Mouse (Mus musculus) limb, embryonic 11.5 days (tissue): ENCODE data around the gene Atp10a. TPM values are rescaled to one million over a fixed set of nuclear protein-coding genes. Genes with fewer than 3 reads are reported as not detected.
A peak's percentile ranks its signal among the peaks of the same experiment; 100 is the strongest.

Experiments used
- ATAC-seq: fragments of 200-750 bp; cut with Nextera tagmentation; 2 replicates; pipeline ENCODE4 v1.8.0; 2017; ENCODE audit warnings: low read depth; ENCODE audit not compliant: insufficient number of reproducible peaks, low FRiP score, low TSS enrichment
- DNase-seq: peaks from one replicate; pipeline ENCODE4 v3.0.0-alpha.2; 2015; ENCODE audit warnings: low spot score
- H3K27ac ChIP-seq: fragments of 300-500 bp; sonication (generic); replicated peaks from 2 replicates; pipeline ENCODE4 v1.5.1; 2014; ENCODE audit warnings: low read depth, mild to moderate bottlenecking, low read length
- H3K27me3 ChIP-seq: fragments of 300-500 bp; sonication (generic); 2 replicates; pipeline ENCODE4 v1.6.1; 2014; ENCODE audit warnings: mild to moderate bottlenecking, low read length, mixed read lengths; ENCODE audit not compliant: control insufficient read depth, insufficient read depth
- H3K36me3 ChIP-seq: fragments of 300-500 bp; sonication (generic); 2 replicates; pipeline ENCODE4 v1.6.1; 2014; ENCODE audit warnings: mild to moderate bottlenecking, low read length, moderate library complexity, mixed read lengths; ENCODE audit not compliant: control insufficient read depth, insufficient read depth
- H3K4me1 ChIP-seq: fragments of 300-500 bp; sonication (generic); 2 replicates; pipeline ENCODE4 v1.6.1; 2014; ENCODE audit warnings: low read length, mixed read lengths; ENCODE audit not compliant: control insufficient read depth, insufficient read depth
- H3K4me2 ChIP-seq: fragments of 300-500 bp; sonication (generic); 2 replicates; pipeline ENCODE4 v1.6.1; 2014; ENCODE audit warnings: low read depth, mild to moderate bottlenecking, moderate library complexity; ENCODE audit not compliant: severe bottlenecking
- H3K4me3 ChIP-seq: fragments of 300-500 bp; sonication (generic); 2 replicates; pipeline ENCODE4 v1.5.1; 2014; ENCODE audit warnings: low read depth, low read length
- H3K9ac ChIP-seq: fragments of 300-500 bp; sonication (generic); 2 replicates; pipeline ENCODE4 v1.6.1; 2014; ENCODE audit warnings: mild to moderate bottlenecking, low read length
- H3K9me3 ChIP-seq: fragments of 300-500 bp; sonication (generic); 2 replicates; pipeline ENCODE4 v1.6.1; 2016; ENCODE audit warnings: low read length; ENCODE audit not compliant: control insufficient read depth
- WGBS: fragments of 180-500 bp; shearing (Covaris S2); extraction: QIAGEN DNeasy Blood & Tissue Kit; methylation state at CpG from one replicate; pipeline ENCODE4 v1.1.7; 2014; 5-methylcytosine and 5-hydroxymethylcytosine counted together
- polyA plus RNA-seq: library from polyadenylated mRNA; unstranded; fragments of >200 nt; fragmentation: Nextera tagmentation; extraction: Ambion mirVana; gene quantifications from 2 replicates; pipeline ENCODE4 v1.2.1, GENCODE M21; 2014

Gene Atp10a
- polyA plus RNA-seq, 1 experiment from 2014 or later = 1.3 TPM

DNA sequence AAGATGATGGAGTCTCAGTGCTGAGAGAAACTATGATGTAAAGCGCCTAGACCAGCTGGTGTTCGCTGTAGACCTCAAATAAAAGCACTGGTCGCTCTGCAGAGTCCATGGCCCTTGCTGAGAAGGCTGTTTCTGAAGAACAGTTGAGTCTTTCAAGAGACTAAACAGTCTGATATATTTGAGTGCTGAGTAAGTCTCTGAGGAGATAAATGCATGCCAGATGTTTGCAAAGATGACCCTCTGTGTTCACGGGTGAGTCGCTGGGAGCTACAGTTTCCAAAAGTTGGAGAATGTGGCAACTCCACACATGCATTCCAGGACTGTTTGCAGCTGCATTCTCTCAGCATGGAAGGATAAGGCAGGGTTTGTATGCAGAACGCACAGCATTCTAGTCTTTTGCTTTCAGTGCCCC is 77.5 kb downstream of the Atp10a start:
- no peak overlapping the region for H3K4me3 ChIP-seq
- no peaks in the 10 kb centered on the region for H3K9me3 ChIP-seq
- no peaks in the 10 kb centered on the region for H3K27me3 ChIP-seq
- no peaks in the 10 kb centered on the region for H3K4me1 ChIP-seq
- H3K36me3 ChIP-seq = no peaks in the 10 kb centered on the region
- no peak overlapping the region for H3K27ac ChIP-seq
- H3K9ac ChIP-seq = no peak overlapping the region
- WGBS = 47% methylated on average over 6 of the region's 6 CpGs
- DNase-seq (no peak), ATAC-seq (0 out of 2 replicates have a peak, but pooled peaks have one; percentile 20)
- no peak overlapping the region for H3K4me2 ChIP-seq

DNA sequence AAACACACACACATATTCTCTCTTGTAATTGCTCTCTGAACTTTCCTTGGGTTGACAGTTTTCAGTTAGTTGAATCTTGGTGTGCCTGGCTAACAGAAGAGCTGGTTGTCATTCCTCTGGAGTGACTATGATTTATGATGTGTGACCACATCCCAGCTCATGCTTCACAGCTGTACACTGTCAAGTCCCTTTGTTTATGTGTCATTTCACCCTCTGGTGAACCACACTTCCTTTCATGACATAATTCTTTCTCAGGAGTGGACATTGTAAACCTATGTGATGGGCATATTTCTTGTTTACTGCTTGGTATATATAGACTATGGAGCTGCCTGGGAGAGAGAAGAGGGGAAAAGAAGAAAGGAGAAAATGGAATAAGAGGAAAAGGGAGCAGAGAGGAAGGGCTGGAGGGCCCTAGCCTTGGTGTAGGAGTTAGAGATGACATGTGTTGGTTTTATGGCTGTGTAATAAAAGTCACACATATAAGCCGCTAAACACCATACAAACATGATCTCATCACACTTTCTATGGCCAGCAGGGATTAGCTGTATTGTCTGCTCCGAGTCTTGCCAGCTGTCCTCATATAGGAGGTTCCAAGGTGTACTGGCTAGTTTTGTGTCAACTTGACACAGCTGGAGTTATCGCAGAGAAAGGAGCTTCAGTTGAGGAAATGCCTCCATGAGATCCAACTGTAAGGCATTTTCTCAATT is 81.0 kb downstream of the Atp10a start:
- Histone ChIP-seq H3K27ac (no peak overlapping the region), H3K4me1 (no peaks in the 10 kb centered on the region), H3K36me3 (no peaks in the 10 kb centered on the region), H3K4me3 (no peak overlapping the region), H3K27me3 (no peaks in the 10 kb centered on the region), H3K4me2 (no peak overlapping the region), H3K9me3 (no peaks in the 10 kb centered on the region), H3K9ac (no peak overlapping the region)
- ATAC-seq (no peak), DNase-seq (no peak)
- 64% methylated on average over 3 of the region's 3 CpGs for WGBS

DNA sequence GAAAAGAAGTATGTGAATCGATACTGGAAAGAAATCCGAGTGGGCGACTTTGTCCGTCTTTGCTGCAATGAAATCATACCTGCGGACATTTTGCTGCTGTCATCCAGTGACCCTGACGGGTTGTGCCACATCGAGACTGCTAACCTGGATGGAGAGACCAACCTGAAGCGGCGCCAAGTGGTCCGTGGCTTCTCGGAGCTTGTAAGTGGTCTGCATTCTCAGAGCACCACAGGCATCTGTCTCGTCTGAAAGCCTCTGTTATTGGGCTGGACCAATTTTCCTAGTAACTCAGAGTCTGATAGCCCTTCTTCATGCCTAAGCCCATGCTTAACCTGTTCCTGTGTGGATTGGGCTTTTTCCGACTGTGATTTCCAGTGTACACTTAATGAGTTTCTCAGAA is 84.2 kb downstream of the Atp10a start:
- no peak overlapping the region for H3K27ac ChIP-seq
- H3K27me3 ChIP-seq = no peaks in the 10 kb centered on the region
- H3K9me3 ChIP-seq = no peaks in the 10 kb centered on the region
- H3K4me3 ChIP-seq = no peak overlapping the region
- no peak for DNase-seq
- H3K4me1 ChIP-seq = no peaks in the 10 kb centered on the region
- no peaks in the 10 kb centered on the region for H3K36me3 ChIP-seq
- WGBS = 91% methylated on average over 13 of the region's 13 CpGs
- no peak overlapping the region for H3K9ac ChIP-seq
- H3K4me2 ChIP-seq = no peak overlapping the region
- ATAC-seq = no peak

DNA sequence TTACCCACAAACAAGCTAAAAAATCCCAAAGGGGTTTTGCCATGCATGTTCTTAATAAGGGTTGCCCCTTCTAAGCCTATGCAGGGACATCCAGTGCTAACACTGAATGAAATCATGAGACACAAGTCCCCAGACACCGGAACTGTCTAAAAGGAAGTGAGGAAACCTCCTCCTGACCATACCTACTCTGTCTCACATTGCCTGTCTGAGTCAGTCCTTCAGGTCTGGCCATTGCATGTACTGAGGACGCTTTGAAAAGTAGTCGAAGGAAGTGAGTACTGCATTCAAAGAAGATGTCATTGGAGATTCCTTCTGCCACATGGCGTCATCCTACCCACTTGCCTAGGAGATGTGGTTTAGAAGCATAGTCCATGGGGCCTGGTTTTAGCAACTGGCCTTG is 84.9 kb downstream of the Atp10a start:
- no peaks in the 10 kb centered on the region for H3K27me3 ChIP-seq
- no peaks in the 10 kb centered on the region for H3K9me3 ChIP-seq
- no peak for DNase-seq
- no peaks in the 10 kb centered on the region for H3K36me3 ChIP-seq
- no peak overlapping the region for H3K4me3 ChIP-seq
- WGBS = 92% methylated on average over 4 of the region's 4 CpGs
- no peak overlapping the region for H3K9ac ChIP-seq
- no peak overlapping the region for H3K4me2 ChIP-seq
- ATAC-seq = no peak
- H3K4me1 ChIP-seq = no peaks in the 10 kb centered on the region
- H3K27ac ChIP-seq = no peak overlapping the region

DNA sequence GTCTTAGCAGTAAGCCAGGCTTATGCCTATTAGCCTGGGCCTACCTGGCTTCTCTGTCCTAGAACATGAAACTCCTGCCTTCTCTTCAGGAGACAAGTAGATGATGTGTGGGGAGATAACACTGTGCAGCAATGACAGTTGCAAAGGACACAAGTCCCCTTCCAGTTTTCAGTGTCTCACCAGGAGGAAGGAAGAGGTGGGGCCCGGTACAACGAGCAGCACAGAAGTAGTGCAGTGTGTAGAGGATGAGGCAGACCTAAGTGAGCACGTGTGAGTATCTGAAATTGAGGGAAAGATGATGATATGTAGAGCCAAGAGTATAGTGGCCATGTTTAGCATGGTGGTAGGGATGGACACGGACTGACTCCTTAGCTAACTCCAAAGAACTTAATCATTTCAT is 86.0 kb downstream of the Atp10a start:
- Histone ChIP-seq H3K27ac (no peak overlapping the region), H3K9me3 (no peaks in the 10 kb centered on the region), H3K4me1 (no peaks in the 10 kb centered on the region), H3K27me3 (no peaks in the 10 kb centered on the region), H3K36me3 (no peaks in the 10 kb centered on the region), H3K9ac (no peak overlapping the region), H3K4me3 (no peak overlapping the region), H3K4me2 (no peak overlapping the region)
- WGBS = 84% methylated on average over 4 of the region's 4 CpGs
- ATAC-seq (no peak), DNase-seq (no peak)

DNA sequence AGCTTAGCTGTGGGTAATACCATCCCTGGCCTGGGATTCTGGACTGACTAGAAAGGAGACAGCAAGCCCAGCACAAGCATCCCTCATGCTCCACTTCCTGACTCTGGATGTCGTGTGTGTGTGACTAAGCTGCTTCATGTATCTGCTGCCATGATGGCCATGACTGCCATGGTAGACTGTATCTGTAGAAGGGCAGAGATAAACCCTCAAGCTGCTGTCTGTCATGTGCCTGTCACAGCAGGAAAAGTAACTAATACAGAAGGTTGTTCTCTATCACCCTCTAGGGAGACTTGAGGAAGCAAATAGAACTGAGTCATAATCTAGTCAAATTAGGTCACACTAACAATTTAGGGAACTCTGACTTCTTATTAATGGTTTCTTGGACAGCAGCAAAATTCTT is 86.7 kb downstream of the Atp10a start:
- no peaks in the 10 kb centered on the region for H3K36me3 ChIP-seq
- 71% methylated on average over 1 of the region's 1 CpGs for WGBS
- H3K27ac ChIP-seq = no peak overlapping the region
- ATAC-seq = no peak
- H3K27me3 ChIP-seq = no peaks in the 10 kb centered on the region
- no peaks in the 10 kb centered on the region for H3K9me3 ChIP-seq
- H3K4me1 ChIP-seq = no peaks in the 10 kb centered on the region
- no peak overlapping the region for H3K4me2 ChIP-seq
- DNase-seq = no peak
- no peak overlapping the region for H3K9ac ChIP-seq
- H3K4me3 ChIP-seq = no peak overlapping the region

DNA sequence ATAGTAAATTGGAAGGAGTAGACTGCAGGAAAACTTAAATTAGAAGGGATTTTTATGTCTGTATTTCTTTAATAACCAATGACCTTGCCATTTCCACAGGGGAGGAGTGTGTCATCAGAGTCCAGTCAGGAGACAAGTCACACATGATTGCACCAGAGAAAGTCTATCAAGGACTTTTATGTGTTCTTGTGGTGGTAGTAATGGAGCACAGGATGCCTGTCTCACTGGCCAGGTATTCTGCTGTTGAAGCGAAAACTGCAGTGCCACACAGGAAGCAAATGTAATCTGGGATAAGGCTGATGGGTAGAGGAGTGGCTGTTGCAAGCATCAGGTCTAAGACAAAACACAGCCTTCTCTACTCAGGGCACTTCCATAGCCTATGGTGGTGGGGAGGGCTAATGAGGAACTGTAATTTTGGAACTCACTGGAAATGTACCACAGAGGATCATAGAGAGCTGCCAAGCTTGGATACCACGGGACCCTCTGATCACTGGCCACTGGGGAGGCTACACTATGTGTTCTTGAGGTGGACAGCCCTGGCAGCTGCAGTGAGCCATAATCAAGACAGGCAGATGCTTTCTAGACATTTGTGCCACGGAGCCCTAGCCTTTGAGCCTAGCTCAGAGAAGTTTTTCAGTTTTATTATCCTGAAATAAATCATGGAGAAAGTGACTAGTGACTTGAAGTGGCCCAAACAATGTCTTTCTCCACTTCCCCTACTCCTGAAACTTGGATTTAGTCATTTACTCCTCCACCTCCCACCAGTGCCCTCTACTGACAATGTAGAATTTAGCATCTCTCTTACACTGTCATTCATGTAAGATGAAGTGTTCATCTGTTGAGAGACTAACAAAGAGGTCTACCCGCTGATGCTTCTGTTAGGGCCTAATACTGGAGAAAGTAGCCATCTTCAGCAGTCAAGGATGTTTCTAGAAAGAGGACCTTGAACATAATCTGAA is 87.7 kb downstream of the Atp10a start:
- Histone ChIP-seq H3K4me1 (no peaks in the 10 kb centered on the region), H3K27ac (no peak overlapping the region), H3K4me3 (no peak overlapping the region), H3K36me3 (no peaks in the 10 kb centered on the region), H3K4me2 (no peak overlapping the region), H3K27me3 (no peaks in the 10 kb centered on the region), H3K9me3 (no peaks in the 10 kb centered on the region), H3K9ac (no peak overlapping the region)
- WGBS = 67% methylated on average over 4 of the region's 4 CpGs
- ATAC-seq (no peak), DNase-seq (no peak)

DNA sequence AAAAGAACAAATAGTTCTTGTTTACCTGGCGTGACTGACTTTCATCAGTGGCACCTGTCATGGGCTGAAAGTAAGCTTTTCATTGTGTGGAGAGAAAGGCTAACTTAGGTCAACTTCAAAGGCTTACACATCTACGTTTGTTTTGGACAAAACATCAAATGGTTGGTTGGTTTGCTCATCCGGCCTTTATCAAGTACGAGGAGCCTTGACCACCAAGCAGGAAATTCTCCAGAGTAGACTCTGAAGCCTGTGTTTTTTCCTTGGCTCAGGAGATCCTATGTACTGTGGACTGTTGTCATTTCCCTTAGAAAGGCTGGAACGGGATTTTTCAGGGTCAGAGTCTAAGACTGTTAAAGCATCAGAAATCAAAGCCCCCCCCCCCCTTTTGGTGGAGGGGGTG is 90.9 kb downstream of the Atp10a start:
- H3K27ac ChIP-seq = no peak overlapping the region
- no peak overlapping the region for H3K4me3 ChIP-seq
- H3K4me2 ChIP-seq = no peak overlapping the region
- no peaks in the 10 kb centered on the region for H3K27me3 ChIP-seq
- ATAC-seq (no peak), DNase-seq (no peak)
- H3K9me3 ChIP-seq = no peaks in the 10 kb centered on the region
- H3K9ac ChIP-seq = no peak overlapping the region
- no peaks in the 10 kb centered on the region for H3K36me3 ChIP-seq
- H3K4me1 ChIP-seq = no peaks in the 10 kb centered on the region
- 71% methylated on average over 5 of the region's 5 CpGs for WGBS
